Mouse (Mus musculus): Measurements from ENCODE around the gene Basp1.

- TF ChIP-seq CTCF (IDR thresholded peaks at IDR 0.05; ENCODE audit: low read depth) (no peak), EP300 (IDR thresholded peaks at IDR 0.05; ENCODE audit: low read depth) (no peak)
Observed at GRCm38 (mm10) chr15:25376914-25377313, 36.6 kb downstream of the Basp1 start.
